Mouse (Mus musculus) frontal cortex, postnatal 25 days (tissue): ENCODE data around the gene Stam.
"Not testable (repeated sequence)": the region's sequence is repeated elsewhere in the genome, so short reads cannot be mapped to it uniquely, and the experiment has no call there.

Source experiments
- DNase-seq, 2 experiments: peaks; one replicate each; pipeline ENCODE4 v3.0.0; 2022; ENCODE audit warnings: low spot score in 2 of 2

Gene Stam

GRCm38 (mm10) chr2:14191601-14192000, 117.7 kb downstream of the Stam start:
- DNase-seq, result no peak

DNA sequence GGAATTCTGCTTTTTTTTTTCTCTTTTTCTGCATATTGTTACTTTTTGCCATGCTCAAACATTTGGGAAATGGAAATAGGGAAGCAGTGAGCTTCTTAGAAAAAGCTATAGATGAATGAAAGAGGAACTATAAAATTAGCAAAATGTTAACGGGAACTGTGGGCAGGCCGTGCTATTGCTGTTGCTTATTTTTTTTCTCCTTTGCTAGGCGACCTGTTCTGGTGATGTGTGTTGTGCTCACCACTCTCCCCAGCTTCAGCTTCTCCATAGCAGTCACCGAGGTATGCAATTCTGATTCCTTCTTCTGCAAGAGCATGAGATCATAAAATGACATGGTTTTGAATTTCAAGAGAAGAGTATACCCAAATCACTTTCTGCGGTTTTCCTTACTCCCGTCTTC, 118.1 kb downstream of the Stam start:
- no peak for DNase-seq

- not testable (repeated sequence) for DNase-seq
These were observed 124.5 kb downstream of the Stam start for GRCm38 (mm10) chr2:14198325-14198903.
